Mouse (Mus musculus) testis, adult 2 months (tissue): ENCODE data around the gene Nfib.

Experiments
- CTCF ChIP-seq: fragments of 200-500 bp; IDR thresholded peaks from 2 replicates; pipeline ENCODE4 v1.5.1; 2012; ENCODE audit warnings: low read depth, mild to moderate bottlenecking, inconsistent platforms, low read length, moderate library complexity; ENCODE audit not compliant: control insufficient read depth, insufficient read depth, insufficient replicate concordance
- POLR2A ChIP-seq: fragments of 200-500 bp; IDR thresholded peaks from 2 replicates; pipeline ENCODE4 v1.6.1; 2012; ENCODE audit warnings: low read depth, mild to moderate bottlenecking, inconsistent platforms, low read length, moderate library complexity; ENCODE audit not compliant: control insufficient read depth

GRCm38 (mm10) chr4:82519935-82520334 lies 185.6 kb downstream of the Nfib start:
- TF ChIP-seq CTCF (no peak), POLR2A (no peak)
